Mouse (Mus musculus) brain, adult 10 weeks (tissue): ENCODE measurements around the gene Magea2. TPM values are rescaled to one million over a fixed set of nuclear protein-coding genes. Genes with fewer than 3 reads are reported as not detected.

Experiments used
- polyA plus RNA-seq: library from polyadenylated mRNA; stranded (reverse); fragments of 350-450 nt; fragmentation: Illumina TruSeq; extraction: RNeasy Lipid Tissue Mini Kit (QIAGEN cat#74804); gene quantifications from one replicate; pipeline ENCODE4 v1.2.3, GENCODE M21; 2015; ENCODE audit warnings: low read depth, low replicate concordance

Gene Magea2
- polyA plus RNA-seq = not detected

DNA sequence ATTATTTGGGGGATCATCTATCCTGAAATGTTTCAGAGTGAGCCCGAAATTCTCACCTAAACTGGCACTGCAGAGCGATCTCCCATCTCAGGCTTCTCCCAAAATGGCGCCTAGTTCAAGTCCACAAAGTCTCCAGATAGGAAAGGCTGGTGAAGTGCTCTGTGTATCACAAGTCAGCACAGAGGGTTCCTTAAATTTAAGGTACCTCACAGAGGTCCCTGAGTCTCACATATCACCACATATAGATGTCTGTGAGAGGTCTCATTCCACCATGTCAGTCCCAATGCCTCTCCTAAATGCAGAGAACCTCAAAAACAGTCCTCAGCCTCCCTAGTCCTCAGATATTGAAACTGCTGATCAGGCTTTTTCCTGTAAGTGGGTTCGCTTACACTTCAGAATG lies at the start of gene Magea2:
Gene Magea2, minus strand, starts transcription at position 101 of the 400 bp plus-strand sequence.

DNA sequence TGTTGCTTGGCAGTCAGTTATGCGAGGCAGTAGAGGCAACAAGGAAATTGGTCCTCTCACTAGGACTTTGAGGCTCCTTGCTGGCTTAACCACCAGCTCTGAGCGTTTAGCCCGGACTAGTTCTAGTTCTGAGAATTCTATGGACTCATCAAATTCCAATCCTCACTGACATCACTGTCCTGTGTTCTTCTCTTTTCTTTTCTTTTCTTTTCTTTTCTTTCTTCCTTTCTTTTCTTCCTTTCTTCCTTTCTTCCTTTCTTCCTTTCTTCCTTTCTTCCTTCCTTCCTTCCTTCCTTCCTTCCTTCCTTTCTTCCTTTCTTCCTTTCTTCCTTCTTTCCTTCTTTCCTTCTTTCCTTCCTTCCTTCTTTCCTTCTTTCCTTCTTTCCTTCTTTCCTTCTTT lies 34.8 kb upstream of the Magea2 start, which contains the start of gene Cldn34b2:
Gene Cldn34b2, minus strand, starts transcription at position 101 of the 400 bp plus-strand sequence.

DNA sequence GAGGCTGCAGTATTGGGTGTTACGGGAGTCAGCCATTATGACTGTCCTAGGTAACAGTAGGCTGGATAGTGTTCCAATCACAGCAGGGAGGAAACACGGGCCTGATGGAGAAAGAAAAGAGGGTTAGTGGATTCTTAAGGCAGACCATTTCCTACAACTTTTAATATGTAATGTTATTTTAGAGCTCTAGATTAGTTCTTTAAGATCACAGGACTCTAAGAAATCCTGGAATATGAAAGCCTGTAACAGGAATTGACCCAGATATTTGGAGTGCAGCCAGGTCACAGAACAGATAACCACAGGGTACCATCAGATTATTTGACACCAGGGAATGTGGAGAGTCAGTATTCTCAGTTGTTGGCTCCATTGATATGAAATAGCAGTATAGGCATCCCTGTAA lies 3.8 kb downstream of the Magea2 start, which contains the start of gene Magea1:
Gene Magea1, minus strand, starts transcription at position 101 of the 400 bp plus-strand sequence.

DNA sequence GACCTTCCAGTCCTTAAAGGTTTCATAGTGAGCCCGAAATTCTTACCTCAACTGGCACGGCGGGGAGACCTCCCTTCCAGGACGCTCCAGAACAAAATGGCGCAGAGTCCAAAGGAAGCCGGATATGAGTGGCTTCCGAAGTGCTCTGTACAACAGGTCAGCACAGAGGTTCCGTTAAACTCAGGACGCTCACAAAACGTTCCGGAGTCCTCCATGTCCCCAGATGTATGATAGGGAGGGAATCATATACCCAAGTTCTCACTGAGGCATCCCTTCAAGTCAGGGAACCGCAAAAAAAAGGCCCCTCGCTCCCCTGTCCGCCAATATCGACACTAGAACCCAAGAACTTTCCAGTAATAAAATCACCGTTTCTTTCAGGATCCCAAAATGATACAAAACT lies 30.4 kb downstream of the Magea2 start, which contains the start of gene Magea5:
Gene Magea5, minus strand, starts transcription at position 101 of the 400 bp plus-strand sequence.

DNA sequence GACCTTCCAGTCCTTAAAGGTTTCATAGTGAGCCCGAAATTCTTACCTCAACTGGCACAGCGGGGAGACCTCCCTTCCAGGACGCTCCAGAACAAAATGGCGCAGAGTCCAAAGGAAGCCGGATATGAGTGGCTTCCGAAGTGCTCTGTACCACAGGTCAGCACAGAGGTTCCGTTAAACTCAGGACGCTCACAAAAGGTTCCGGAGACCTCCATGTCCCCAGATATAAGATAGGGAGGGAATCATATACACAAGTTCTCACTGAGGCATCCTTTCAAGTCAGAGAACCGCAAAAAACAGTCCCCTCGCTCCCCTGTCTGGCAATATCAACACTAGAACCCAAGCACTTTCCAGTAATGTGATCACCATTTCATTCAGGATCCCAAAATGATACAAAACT lies 97.7 kb downstream of the Magea2 start, which contains the start of gene Magea8:
Gene Magea8, minus strand, starts transcription at position 101 of the 400 bp plus-strand sequence.

Other genes starting within 250 kb of the Magea2 start
- gene Cldn34b1, start 203.4 kb downstream of the Magea2 start, polyA plus RNA-seq = not detected
- not detected for gene Magea6, start 157.7 kb downstream of the Magea2 start, polyA plus RNA-seq
- gene Magea3, start 144.2 kb downstream of the Magea2 start, polyA plus RNA-seq = not detected
- gene Magea8, start 97.8 kb downstream of the Magea2 start, polyA plus RNA-seq = not detected
- not detected for gene Magea5, start 30.5 kb downstream of the Magea2 start, polyA plus RNA-seq
- gene Magea1, start 3.9 kb downstream of the Magea2 start, polyA plus RNA-seq = not detected
- not detected for gene Cldn34b2, start 34.7 kb upstream of the Magea2 start, polyA plus RNA-seq
- gene Sat1, start 122.8 kb upstream of the Magea2 start, polyA plus RNA-seq = 134 TPM
- gene Acot9, start 168.8 kb upstream of the Magea2 start, polyA plus RNA-seq = 35.2 TPM
- gene Prdx4, start 247.1 kb upstream of the Magea2 start, polyA plus RNA-seq = 44.5 TPM